In the genomic region with DNA sequence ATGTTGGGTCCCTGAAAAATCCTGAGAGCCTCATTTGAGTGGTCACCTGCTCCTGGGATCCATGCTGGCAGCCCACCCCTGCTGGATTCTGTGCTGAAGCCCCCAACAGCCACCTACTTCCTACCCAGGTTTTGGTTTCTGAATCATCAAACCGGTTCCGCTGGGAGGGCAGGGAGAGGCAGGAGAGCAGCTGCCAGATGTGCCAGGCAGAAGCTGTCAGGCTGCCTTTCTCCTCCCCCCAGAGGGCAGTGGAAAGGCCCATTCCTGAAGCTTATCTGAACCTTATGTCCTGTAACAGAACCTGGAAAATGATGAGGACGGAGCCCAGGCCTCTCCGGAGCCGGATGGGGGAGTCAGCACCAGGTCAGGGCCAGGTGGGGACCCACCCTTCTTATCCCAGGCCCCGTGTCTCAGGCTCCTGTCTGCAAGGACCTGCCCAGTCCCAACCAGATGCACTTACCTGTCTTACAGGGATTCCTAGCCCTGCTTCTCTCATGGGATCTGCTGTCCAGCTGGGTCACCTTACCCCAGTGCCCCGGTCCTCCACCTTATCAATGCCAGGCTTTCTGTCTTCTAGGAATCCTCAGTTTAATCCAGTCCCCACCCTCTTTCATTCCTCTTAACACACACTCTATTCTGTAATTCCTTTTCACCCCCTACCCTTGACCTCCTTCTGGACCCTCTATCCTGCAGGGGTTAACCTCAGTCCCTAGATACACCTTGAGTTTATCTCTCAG, we compare ENCODE assay signal across 7 mouse cellular contexts. TPM values are rescaled to one million over a fixed set of nuclear protein-coding genes. Genes with fewer than 3 reads are reported as not detected.
A peak's percentile ranks its signal among the peaks of the same experiment; 100 is the strongest.
DNase-seq lines count a peak whose midpoint lies in the region; ATAC-seq and TF ChIP-seq lines count a peak whose summit lies in the region.

No protein-coding gene starts in this region.

- no peaks in the 10 kb centered on the region for H3K27me3 ChIP-seq in megakaryocyte, embryonic 14.5 days (replicated peaks)
- no peaks in the 10 kb centered on the region for H3K27me3 ChIP-seq in hindbrain, embryonic 11.5 days (ENCODE audit: control insufficient read depth, insufficient read depth, low read length)
- H3K27me3 ChIP-seq in liver, postnatal 0 days (ENCODE audit: insufficient read depth, low read length), result no peaks in the 10 kb centered on the region

- peak; percentile 16 for DNase-seq in hindbrain, embryonic 11.5 days (ENCODE audit: low spot score)
- DNase-seq in liver, postnatal 0 days, result no peak
- DNase-seq in urinary bladder, postnatal 36 days (ENCODE audit: low spot score in 2 of 2), result peak; percentile 62 to 65

- no peak for TF ChIP-seq EP300 in liver, postnatal 0 days (IDR thresholded peaks at IDR 0.05; ENCODE audit: low read depth)

- H3K27ac ChIP-seq in cortical plate, adult 2 months (ENCODE audit: insufficient read depth, low read length), result peak overlapping the region; percentile 41; the same call in 1 of the 2 replicates
- H3K27ac ChIP-seq in hindbrain, embryonic 11.5 days (ENCODE audit: low read depth, low read length), result no peak overlapping the region
- peak overlapping the region; percentile 34; the same call in 1 of the 2 replicates for H3K27ac ChIP-seq in liver, postnatal 0 days (ENCODE audit: low read depth)

- H3K9ac ChIP-seq in hindbrain, embryonic 11.5 days (ENCODE audit: low read depth, low read length), result peak overlapping the region; percentile 77
- H3K9ac ChIP-seq in liver, postnatal 0 days (replicated peaks), result peak overlapping the region; percentile 82

- no peak for TF ChIP-seq POLR2A in cortical plate, adult 2 months (IDR thresholded peaks at IDR 0.05; ENCODE audit: extremely low read depth, insufficient read depth, low read length)

- no peak for ATAC-seq in megakaryocyte, adult 5-6 weeks (ENCODE audit: poor library complexity, severe bottlenecking)
- ATAC-seq in hindbrain, embryonic 11.5 days (ENCODE audit: low FRiP score), result no peak
- no peak for ATAC-seq in liver, postnatal 0 days
- ATAC-seq in activated CD4-positive, CD25-positive, alpha-beta regulatory T cell, adult 4 months, result no peak

- peak overlapping the region; percentile 95 for H3K4me3 ChIP-seq in megakaryocyte, embryonic 14.5 days (replicated peaks)
- peak overlapping the region; percentile 91 for H3K4me3 ChIP-seq in cortical plate, adult 2 months (ENCODE audit: insufficient read depth, low read length)
- peak overlapping the region; percentile 65 for H3K4me3 ChIP-seq in hindbrain, embryonic 11.5 days (ENCODE audit: low read depth, low read length)
- peak overlapping the region; percentile 67 for H3K4me3 ChIP-seq in liver, postnatal 0 days (ENCODE audit: low read depth, low read length)

- peaks cover 49% of the 10 kb centered on the region for H3K36me3 ChIP-seq in megakaryocyte, embryonic 14.5 days (replicated peaks; ENCODE audit: low read length)
- peaks cover 7% of the 10 kb centered on the region; the same call in 1 of the 2 replicates for H3K36me3 ChIP-seq in hindbrain, embryonic 11.5 days (ENCODE audit: control insufficient read depth, insufficient read depth, low read length)
- peaks cover 34% of the 10 kb centered on the region for H3K36me3 ChIP-seq in liver, postnatal 0 days (replicated peaks; ENCODE audit: insufficient read depth, low read length)

- H3K4me2 ChIP-seq in hindbrain, embryonic 11.5 days (replicated peaks; ENCODE audit: low read depth, low read length), result peak overlapping the region; percentile 76
- H3K4me2 ChIP-seq in liver, postnatal 0 days (ENCODE audit: low read depth, low read length), result peak overlapping the region; percentile 70

- whole genome bisulfite sequencing in hindbrain, embryonic 11.5 days, result 72% methylated on average over 7 of the region's 7 CpGs
- 59% methylated on average over 7 of the region's 7 CpGs for WGBS in liver, postnatal 0 days (ENCODE audit: insufficient replicate concordance)

- no peak for TF ChIP-seq CTCF in cortical plate, adult 2 months (IDR thresholded peaks at IDR 0.05; ENCODE audit: extremely low read depth, insufficient read depth, low read length)
- no peak for TF ChIP-seq CTCF in liver, postnatal 0 days (IDR thresholded peaks at IDR 0.05; ENCODE audit: low read depth)

- H3K4me1 ChIP-seq in megakaryocyte, embryonic 14.5 days, result peaks cover 66% of the 10 kb centered on the region
- no peaks in the 10 kb centered on the region for H3K4me1 ChIP-seq in cortical plate, adult 2 months (ENCODE audit: control insufficient read depth, insufficient read depth, low read length)
- peaks cover 4% of the 10 kb centered on the region; the same call in 1 of the 2 replicates for H3K4me1 ChIP-seq in hindbrain, embryonic 11.5 days (replicated peaks; ENCODE audit: control insufficient read depth, insufficient read depth, low read length)
- peaks cover 45% of the 10 kb centered on the region for H3K4me1 ChIP-seq in liver, postnatal 0 days (ENCODE audit: insufficient read depth)

- no peaks in the 10 kb centered on the region for H3K9me3 ChIP-seq in megakaryocyte, embryonic 14.5 days
- no peaks in the 10 kb centered on the region for H3K9me3 ChIP-seq in hindbrain, embryonic 11.5 days (ENCODE audit: control insufficient read depth, low read length)
- H3K9me3 ChIP-seq in liver, postnatal 0 days (ENCODE audit: low read length), result no peaks in the 10 kb centered on the region

RNA-seq across cellular contexts. Expression of a gene that starts 1.3 kb away (rescaled TPM):
- polyA plus RNA-seq in megakaryocyte, embryonic 14.5 days (2012; ENCODE audit: insufficient read depth, low replicate concordance), result 293 and 434 TPM in 2 replicates
- 111 and 139 TPM in 2 replicates for total RNA-seq in megakaryocyte, adult 5-6 weeks (2015)
- 72.5 and 76.7 TPM in 2 replicates for total RNA-seq in megakaryocyte, adult 5-6 weeks (2017)
- 167 and 180 TPM in 2 replicates for polyA plus RNA-seq in cortical plate, adult 2 months (2012; rRNA removed)
- 65.7 and 67.4 TPM in 2 replicates for polyA plus RNA-seq in hindbrain, embryonic 11.5 days (2014; fragmentation: Nextera tagmentation; extraction: Ambion mirVana)
- 23.1 and 26.8 TPM in 2 replicates for polyA plus RNA-seq in liver, postnatal 0 days (2015; fragmentation: Nextera tagmentation; extraction: Ambion mirVana)
- polyA plus RNA-seq in activated CD4-positive, CD25-positive, alpha-beta regulatory T cell, adult 4 months (2017; shearing (Covaris generic)), result 100 to 1,000 TPM; 171 to 215 TPM

RNA-seq across cellular contexts. Expression of a gene that starts 12.7 kb away (rescaled TPM):
- not detected in 2 replicates for polyA plus RNA-seq in megakaryocyte, embryonic 14.5 days (2012; ENCODE audit: insufficient read depth, low replicate concordance)
- total RNA-seq in megakaryocyte, adult 5-6 weeks (2015), result not detected in 2 replicates
- total RNA-seq in megakaryocyte, adult 5-6 weeks (2017), result not detected in 2 replicates
- 0.04 TPM in 2 replicates for polyA plus RNA-seq in cortical plate, adult 2 months (2012; rRNA removed)
- not detected in 2 replicates for polyA plus RNA-seq in hindbrain, embryonic 11.5 days (2014; fragmentation: Nextera tagmentation; extraction: Ambion mirVana)
- not detected in 2 replicates for polyA plus RNA-seq in liver, postnatal 0 days (2015; fragmentation: Nextera tagmentation; extraction: Ambion mirVana)
- polyA plus RNA-seq in activated CD4-positive, CD25-positive, alpha-beta regulatory T cell, adult 4 months (2017; shearing (Covaris generic)), result not detected

RNA-seq across cellular contexts. Expression of a gene that starts 16.9 kb away (rescaled TPM):
- 0.51 and 1.2 TPM in 2 replicates for polyA plus RNA-seq in megakaryocyte, embryonic 14.5 days (2012; ENCODE audit: insufficient read depth, low replicate concordance)
- 0.14 and 0.22 TPM in 2 replicates for total RNA-seq in megakaryocyte, adult 5-6 weeks (2015)
- total RNA-seq in megakaryocyte, adult 5-6 weeks (2017), result not detected in 2 replicates
- 0.08 and 0.17 TPM in 2 replicates for polyA plus RNA-seq in cortical plate, adult 2 months (2012; rRNA removed)
- polyA plus RNA-seq in hindbrain, embryonic 11.5 days (2014; fragmentation: Nextera tagmentation; extraction: Ambion mirVana), result not detected in 2 replicates
- polyA plus RNA-seq in liver, postnatal 0 days (2015; fragmentation: Nextera tagmentation; extraction: Ambion mirVana), result 0.11 and 0.15 TPM in 2 replicates
- 1 to 10 TPM; 1.1 to 1.4 TPM for polyA plus RNA-seq in activated CD4-positive, CD25-positive, alpha-beta regulatory T cell, adult 4 months (2017; shearing (Covaris generic))

RNA-seq across cellular contexts. Expression of a gene that starts 21.5 kb away (rescaled TPM):
- 110 and 364 TPM in 2 replicates for polyA plus RNA-seq in megakaryocyte, embryonic 14.5 days (2012; ENCODE audit: insufficient read depth, low replicate concordance)
- 279 and 345 TPM in 2 replicates for total RNA-seq in megakaryocyte, adult 5-6 weeks (2015)
- 142 and 161 TPM in 2 replicates for total RNA-seq in megakaryocyte, adult 5-6 weeks (2017)
- polyA plus RNA-seq in cortical plate, adult 2 months (2012; rRNA removed), result 207 and 236 TPM in 2 replicates
- 119 and 123 TPM in 2 replicates for polyA plus RNA-seq in hindbrain, embryonic 11.5 days (2014; fragmentation: Nextera tagmentation; extraction: Ambion mirVana)
- polyA plus RNA-seq in liver, postnatal 0 days (2015; fragmentation: Nextera tagmentation; extraction: Ambion mirVana), result 63.0 and 64.4 TPM in 2 replicates
- 100 to 1,000 TPM; 212 to 255 TPM for polyA plus RNA-seq in activated CD4-positive, CD25-positive, alpha-beta regulatory T cell, adult 4 months (2017; shearing (Covaris generic))

RNA-seq across cellular contexts. Expression of a gene that starts 26.5 kb away (rescaled TPM):
- 777 and 793 TPM in 2 replicates for polyA plus RNA-seq in megakaryocyte, embryonic 14.5 days (2012; ENCODE audit: insufficient read depth, low replicate concordance)
- total RNA-seq in megakaryocyte, adult 5-6 weeks (2015), result 30.5 and 42.1 TPM in 2 replicates
- total RNA-seq in megakaryocyte, adult 5-6 weeks (2017), result 43.9 and 44.8 TPM in 2 replicates
- 1.3 and 1.6 TPM in 2 replicates for polyA plus RNA-seq in cortical plate, adult 2 months (2012; rRNA removed)
- 1.0 and 1.1 TPM in 2 replicates for polyA plus RNA-seq in hindbrain, embryonic 11.5 days (2014; fragmentation: Nextera tagmentation; extraction: Ambion mirVana)
- polyA plus RNA-seq in liver, postnatal 0 days (2015; fragmentation: Nextera tagmentation; extraction: Ambion mirVana), result 35.7 and 35.8 TPM in 2 replicates
- 1,000 to 10,000 TPM; 1,013 to 1,027 TPM for polyA plus RNA-seq in activated CD4-positive, CD25-positive, alpha-beta regulatory T cell, adult 4 months (2017; shearing (Covaris generic))
